Mouse (Mus musculus): ENCODE data around the gene Gm13277. TPM values are rescaled to one million over a fixed set of nuclear protein-coding genes. Genes with fewer than 3 reads are reported as not detected.
"Not testable (repeated sequence)": the region's sequence is repeated elsewhere in the genome, so short reads cannot be mapped to it uniquely, and the experiment has no call there.

Gene Gm13277
- polyA plus RNA-seq, 1 experiment from 2014 or later = not detected

DNA sequence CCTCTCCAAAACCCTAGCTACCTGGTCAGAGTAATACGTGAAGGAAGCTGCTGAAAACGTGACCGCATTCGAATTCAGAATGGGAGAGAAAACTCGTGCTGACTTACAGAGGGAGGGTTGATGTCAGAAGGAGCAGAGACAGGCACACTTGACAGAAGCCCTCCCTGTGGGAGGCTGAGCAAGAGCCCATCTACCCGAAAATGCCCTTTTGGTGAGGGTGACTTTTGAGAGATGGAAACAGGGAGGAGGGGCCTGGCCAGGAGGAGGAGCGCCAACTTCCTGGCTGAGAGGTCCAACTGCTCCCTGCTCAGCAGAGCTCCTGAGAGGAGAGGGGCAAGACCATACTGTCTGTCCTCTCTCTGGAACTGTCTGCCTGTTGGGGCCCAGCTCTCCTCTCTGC lies 10.9 kb downstream of the Gm13277 start, which contains the start of gene Gm13285:
Gene Gm13285, plus strand, starts transcription at position 301 of the 400 bp plus-strand sequence.
- not testable (repeated sequence) for H3K9me3 ChIP-seq; H3K27me3 ChIP-seq (replicated peaks; ENCODE audit: low read depth, poor library complexity, severe bottlenecking); H3K4me3 ChIP-seq; DNase-seq (ENCODE audit: low spot score); H3K27ac ChIP-seq (replicated peaks); H3K4me1 ChIP-seq; H3K36me3 ChIP-seq (replicated peaks)
- WGBS = 9% methylated on average over 6 of the region's 7 CpGs

DNA sequence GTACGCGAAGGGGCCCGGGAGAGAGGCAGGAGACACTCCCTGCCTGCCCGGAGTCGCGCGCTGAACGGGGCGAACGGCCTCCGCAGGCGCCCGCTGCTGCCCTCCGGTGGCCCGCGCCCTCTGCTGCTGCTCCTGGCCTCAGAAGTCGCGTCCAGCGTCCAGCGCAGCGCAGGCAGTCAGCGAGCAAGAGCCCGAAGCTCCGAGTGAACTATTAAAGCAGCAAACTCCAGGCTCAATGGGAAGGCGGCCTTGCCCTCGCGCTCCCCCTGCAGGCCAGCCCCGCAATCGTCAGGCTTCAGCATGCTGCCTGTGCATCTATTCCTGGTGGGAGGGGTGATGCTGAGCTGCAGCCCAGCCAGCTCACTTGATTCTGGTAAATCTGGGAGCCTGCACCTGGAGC lies 14.5 kb downstream of the Gm13277 start, which contains the start of gene Gm13287:
Gene Gm13287, plus strand, starts transcription at position 301 of the 400 bp plus-strand sequence.
- not testable (repeated sequence) for H3K27ac ChIP-seq (replicated peaks); H3K9me3 ChIP-seq; H3K4me1 ChIP-seq; H3K4me3 ChIP-seq; DNase-seq (ENCODE audit: low spot score); H3K36me3 ChIP-seq (replicated peaks)
- H3K27me3 ChIP-seq (replicated peaks; ENCODE audit: low read depth, poor library complexity, severe bottlenecking) = peaks cover 13% of the 10 kb centered on the region
- WGBS = no CpG with 5 or more reads among the region's 29 CpGs

GRCm38 (mm10) chr4:88805231-88805630 lies 16.8 kb downstream of the Gm13277 start, which contains the start of gene Gm13288:
Gene Gm13288 (plus strand): TSS chr4:88805531.
- no CpG with 5 or more reads among the region's 8 CpGs for WGBS
- Histone ChIP-seq H3K27me3 (replicated peaks; ENCODE audit: low read depth, poor library complexity, severe bottlenecking) (peaks cover 14% of the 10 kb centered on the region), H3K4me3 (peak within 1 kb of the TSS; percentile 43; the same call in 1 of the 2 replicates)
- not testable (repeated sequence) for DNase-seq (ENCODE audit: low spot score); H3K36me3 ChIP-seq (replicated peaks); H3K9me3 ChIP-seq; H3K4me1 ChIP-seq; H3K27ac ChIP-seq (replicated peaks)

DNA sequence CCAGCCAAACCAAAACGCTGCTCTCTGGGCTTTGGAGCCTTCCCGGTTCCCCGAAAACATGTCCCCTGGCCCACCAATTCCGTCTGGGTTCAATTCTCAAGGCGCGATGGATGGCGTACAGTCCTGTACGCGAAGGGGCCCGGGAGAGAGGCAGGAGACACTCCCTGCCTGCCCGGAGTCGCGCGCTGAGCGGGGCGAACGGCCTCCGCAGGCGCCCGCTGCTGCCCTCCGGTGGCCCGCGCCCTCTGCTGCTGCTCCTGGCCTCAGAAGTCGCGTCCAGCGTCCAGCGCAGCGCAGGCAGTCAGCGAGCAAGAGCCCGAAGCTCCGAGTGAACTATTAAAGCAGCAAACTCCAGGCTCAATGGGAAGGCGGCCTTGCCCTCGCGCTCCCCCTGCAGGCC lies 17.3 kb downstream of the Gm13277 start:
- 0% methylated on average over 21 of the region's 34 CpGs for WGBS
- peak overlapping the region; percentile 43; the same call in 1 of the 2 replicates for H3K4me3 ChIP-seq
- not testable (repeated sequence) for H3K36me3 ChIP-seq (replicated peaks); H3K9me3 ChIP-seq; H3K4me1 ChIP-seq; H3K27ac ChIP-seq (replicated peaks); DNase-seq (ENCODE audit: low spot score)
- peaks cover 14% of the 10 kb centered on the region for H3K27me3 ChIP-seq (replicated peaks; ENCODE audit: low read depth, poor library complexity, severe bottlenecking)

DNA sequence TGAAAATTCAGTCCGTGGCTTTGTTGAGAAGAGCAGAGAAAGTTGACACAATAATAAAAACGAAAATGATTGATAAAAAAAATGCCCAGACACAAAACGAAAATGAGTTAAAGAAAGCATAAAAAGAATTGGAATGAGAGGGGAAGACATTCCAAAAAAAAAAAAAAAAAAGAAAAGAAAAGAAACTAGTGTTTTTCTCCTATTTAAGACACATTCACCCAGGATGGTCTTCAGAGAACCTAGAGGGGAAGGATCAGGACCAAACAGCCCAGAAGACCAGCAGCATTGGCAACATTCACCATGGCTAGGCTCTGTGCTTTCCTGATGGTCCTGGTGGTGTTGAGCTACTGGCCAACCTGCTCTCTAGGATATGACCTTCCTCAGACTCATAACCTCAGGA lies 27.5 kb downstream of the Gm13277 start, which contains the start of gene Ifna7:
Gene Ifna7, plus strand, starts transcription at position 301 of the 400 bp plus-strand sequence.
- Histone ChIP-seq H3K9me3 (no peaks in the 10 kb centered on the region), H3K27ac (replicated peaks) (no peak within 1 kb of the TSS), H3K27me3 (replicated peaks; ENCODE audit: low read depth, poor library complexity, severe bottlenecking) (no peaks in the 10 kb centered on the region; the same call in 1 of the 2 replicates), H3K36me3 (replicated peaks) (no peaks in the 10 kb centered on the region), H3K4me1 (no peaks in the 10 kb centered on the region), H3K4me3 (no peak within 1 kb of the TSS)
- 68% methylated on average over 3 of the region's 3 CpGs for WGBS
- DNase-seq (ENCODE audit: low spot score) = no peak

GRCm38 (mm10) chr4:88819659-88820058 lies 31.2 kb downstream of the Gm13277 start, which contains the start of gene Ifna11:
Gene Ifna11 (plus strand): TSS chr4:88819959.
- H3K4me1 ChIP-seq = no peaks in the 10 kb centered on the region
- WGBS = 82% methylated on average over 1 of the region's 1 CpGs
- no peak within 1 kb of the TSS for H3K4me3 ChIP-seq
- no peaks in the 10 kb centered on the region for H3K36me3 ChIP-seq (replicated peaks)
- no peak for DNase-seq (ENCODE audit: low spot score)
- H3K27me3 ChIP-seq (replicated peaks; ENCODE audit: low read depth, poor library complexity, severe bottlenecking) = no peaks in the 10 kb centered on the region
- no peak within 1 kb of the TSS for H3K27ac ChIP-seq (replicated peaks)
- no peaks in the 10 kb centered on the region for H3K9me3 ChIP-seq

GRCm38 (mm10) chr4:88822995-88823394 lies 34.6 kb downstream of the Gm13277 start:
- Histone ChIP-seq H3K4me1 (no peaks in the 10 kb centered on the region), H3K36me3 (replicated peaks) (no peaks in the 10 kb centered on the region), H3K27me3 (replicated peaks; ENCODE audit: low read depth, poor library complexity, severe bottlenecking) (no peaks in the 10 kb centered on the region), H3K9me3 (no peaks in the 10 kb centered on the region), H3K4me3 (no peak overlapping the region), H3K27ac (replicated peaks) (no peak overlapping the region)
- no peak for DNase-seq (ENCODE audit: low spot score)
- 27% methylated on average over 4 of the region's 4 CpGs for WGBS

GRCm38 (mm10) chr4:88827116-88827515 lies 38.7 kb downstream of the Gm13277 start, which contains the start of gene Ifna6:
Gene Ifna6 (plus strand): TSS chr4:88827416.
- not testable (repeated sequence) for H3K27ac ChIP-seq (replicated peaks); H3K36me3 ChIP-seq (replicated peaks)

GRCm38 (mm10) chr4:88830523-88830922 lies 42.1 kb downstream of the Gm13277 start:
- Histone ChIP-seq H3K27ac (replicated peaks) (no peak overlapping the region), H3K36me3 (replicated peaks) (no peaks in the 10 kb centered on the region), H3K4me1 (no peaks in the 10 kb centered on the region), H3K27me3 (replicated peaks; ENCODE audit: low read depth, poor library complexity, severe bottlenecking) (no peaks in the 10 kb centered on the region), H3K4me3 (no peak overlapping the region), H3K9me3 (no peaks in the 10 kb centered on the region)
- DNase-seq (ENCODE audit: low spot score) = peak; percentile 22
- WGBS = 31% methylated on average over 4 of the region's 4 CpGs

More at GRCm38 (mm10) chr4:88827116-88827515, 38.7 kb downstream of the Gm13277 start, which contains the start of gene Ifna6:
- not testable (repeated sequence) for H3K4me1 ChIP-seq; DNase-seq (ENCODE audit: low spot score); H3K27me3 ChIP-seq (replicated peaks; ENCODE audit: low read depth, poor library complexity, severe bottlenecking); H3K4me3 ChIP-seq; H3K9me3 ChIP-seq

GRCm38 (mm10) chr4:88835225-88835624 lies 46.8 kb downstream of the Gm13277 start, which contains the start of gene Ifna5:
Gene Ifna5 (plus strand): TSS chr4:88835525.
- H3K27me3 ChIP-seq (replicated peaks; ENCODE audit: low read depth, poor library complexity, severe bottlenecking); DNase-seq (ENCODE audit: low spot score); H3K4me3 ChIP-seq; H3K36me3 ChIP-seq (replicated peaks); H3K4me1 ChIP-seq; H3K9me3 ChIP-seq; H3K27ac ChIP-seq (replicated peaks): not testable (repeated sequence)
- WGBS = 74% methylated on average over 1 of the region's 1 CpGs

Other genes starting within 250 kb of the Gm13277 start
- not detected in 2 replicates for gene Ifna15, start 230.4 kb upstream of the Gm13277 start, polyA plus RNA-seq (2016; fragmentation: Nextera tagmentation; extraction: Ambion mirVana)
- not detected in 2 replicates for gene Ifna14, start 216.8 kb upstream of the Gm13277 start, polyA plus RNA-seq (2016; fragmentation: Nextera tagmentation; extraction: Ambion mirVana)
- not detected in 2 replicates for gene Ifna9, start 196.2 kb upstream of the Gm13277 start, polyA plus RNA-seq (2016; fragmentation: Nextera tagmentation; extraction: Ambion mirVana)
- gene Ifna12, start 185.3 kb upstream of the Gm13277 start, polyA plus RNA-seq (2016; fragmentation: Nextera tagmentation; extraction: Ambion mirVana) = not detected in 2 replicates
- gene C87499, start 154.2 kb upstream of the Gm13277 start, polyA plus RNA-seq (2016; fragmentation: Nextera tagmentation; extraction: Ambion mirVana) = not detected in 2 replicates
- gene Ifna13, start 144.2 kb upstream of the Gm13277 start, polyA plus RNA-seq (2016; fragmentation: Nextera tagmentation; extraction: Ambion mirVana) = not detected in 2 replicates
- gene Ifna16, start 111.7 kb upstream of the Gm13277 start, polyA plus RNA-seq (2016; fragmentation: Nextera tagmentation; extraction: Ambion mirVana) = not detected in 2 replicates
- not detected in 2 replicates for gene Ifna2, start 104.7 kb upstream of the Gm13277 start, polyA plus RNA-seq (2016; fragmentation: Nextera tagmentation; extraction: Ambion mirVana)
- gene Ifnab, start 97.3 kb upstream of the Gm13277 start, polyA plus RNA-seq (2016; fragmentation: Nextera tagmentation; extraction: Ambion mirVana) = not detected in 2 replicates
- 0.80 and 0.90 TPM in 2 replicates for gene Gm26566, start 66.8 kb upstream of the Gm13277 start, polyA plus RNA-seq (2016; fragmentation: Nextera tagmentation; extraction: Ambion mirVana)
- gene Klhl9, start 66.2 kb upstream of the Gm13277 start, polyA plus RNA-seq (2016; fragmentation: Nextera tagmentation; extraction: Ambion mirVana) = 100 and 110 TPM in 2 replicates
- not detected in 2 replicates for gene Gm13271, start 33.8 kb upstream of the Gm13277 start, polyA plus RNA-seq (2016; fragmentation: Nextera tagmentation; extraction: Ambion mirVana)
- 0.14 and 0.20 TPM in 2 replicates for gene Gm13283, start 28.5 kb upstream of the Gm13277 start, polyA plus RNA-seq (2016; fragmentation: Nextera tagmentation; extraction: Ambion mirVana)
- not detected in 2 replicates for gene Gm13290, start 14.8 kb upstream of the Gm13277 start, polyA plus RNA-seq (2016; fragmentation: Nextera tagmentation; extraction: Ambion mirVana)
- not detected in 2 replicates for gene Gm13289, start 11.7 kb upstream of the Gm13277 start, polyA plus RNA-seq (2016; fragmentation: Nextera tagmentation; extraction: Ambion mirVana)
- gene Gm13272, start 8.8 kb upstream of the Gm13277 start, polyA plus RNA-seq (2016; fragmentation: Nextera tagmentation; extraction: Ambion mirVana) = not detected in 2 replicates
- 0.14 TPM in 1 of 2 replicates, not detected in the other for gene Ifnz, start 6.5 kb upstream of the Gm13277 start, polyA plus RNA-seq (2016; fragmentation: Nextera tagmentation; extraction: Ambion mirVana)
- not detected in 2 replicates for gene Gm13276, start 2.9 kb upstream of the Gm13277 start, polyA plus RNA-seq (2016; fragmentation: Nextera tagmentation; extraction: Ambion mirVana)
- not detected in 2 replicates for gene Gm13278, start 2.9 kb downstream of the Gm13277 start, polyA plus RNA-seq (2016; fragmentation: Nextera tagmentation; extraction: Ambion mirVana)
- gene Gm13275, start 5.9 kb downstream of the Gm13277 start, polyA plus RNA-seq (2016; fragmentation: Nextera tagmentation; extraction: Ambion mirVana) = not detected in 2 replicates
- not detected in 2 replicates for gene Gm13279, start 8.8 kb downstream of the Gm13277 start, polyA plus RNA-seq (2016; fragmentation: Nextera tagmentation; extraction: Ambion mirVana)
- 0.28 and 0.35 TPM in 2 replicates for gene Gm13285, start 11.0 kb downstream of the Gm13277 start, polyA plus RNA-seq (2016; fragmentation: Nextera tagmentation; extraction: Ambion mirVana)
- gene Gm13287, start 14.6 kb downstream of the Gm13277 start, polyA plus RNA-seq (2016; fragmentation: Nextera tagmentation; extraction: Ambion mirVana) = not detected in 2 replicates
- not detected in 2 replicates for gene Gm13288, start 16.9 kb downstream of the Gm13277 start, polyA plus RNA-seq (2016; fragmentation: Nextera tagmentation; extraction: Ambion mirVana)
- gene Ifna7, start 27.6 kb downstream of the Gm13277 start, polyA plus RNA-seq (2016; fragmentation: Nextera tagmentation; extraction: Ambion mirVana) = not detected in 2 replicates
- not detected in 2 replicates for gene Ifna11, start 31.3 kb downstream of the Gm13277 start, polyA plus RNA-seq (2016; fragmentation: Nextera tagmentation; extraction: Ambion mirVana)
- not detected in 2 replicates for gene Ifna6, start 38.8 kb downstream of the Gm13277 start, polyA plus RNA-seq (2016; fragmentation: Nextera tagmentation; extraction: Ambion mirVana)
- not detected in 2 replicates for gene Ifna5, start 46.9 kb downstream of the Gm13277 start, polyA plus RNA-seq (2016; fragmentation: Nextera tagmentation; extraction: Ambion mirVana)
- gene Ifna4, start 53.2 kb downstream of the Gm13277 start, polyA plus RNA-seq (2016; fragmentation: Nextera tagmentation; extraction: Ambion mirVana) = not detected in 2 replicates
- gene Ifna1, start 61.5 kb downstream of the Gm13277 start, polyA plus RNA-seq (2016; fragmentation: Nextera tagmentation; extraction: Ambion mirVana) = not detected in 2 replicates
- gene Ifne, start 91.6 kb downstream of the Gm13277 start, polyA plus RNA-seq (2016; fragmentation: Nextera tagmentation; extraction: Ambion mirVana) = not detected in 2 replicates

Data from embryonic facial prominence, embryonic 10.5 days (tissue).